Mouse (Mus musculus) liver, embryonic 13.5 days (tissue): ENCODE data around the gene Nes. TPM values are rescaled to one million over a fixed set of nuclear protein-coding genes. Genes with fewer than 3 reads are reported as not detected.
A peak's percentile ranks its signal among the peaks of the same experiment; 100 is the strongest.

Experiments used
- ATAC-seq: fragments of 200-750 bp; cut with Nextera tagmentation; 2 replicates; pipeline ENCODE4 v1.8.0; 2017; ENCODE audit warnings: low read depth, mild to moderate bottlenecking, moderate number of reproducible peaks, moderate library complexity
- DNase-seq: peaks from one replicate; pipeline ENCODE4 v3.0.0; 2022
- H3K27ac ChIP-seq: fragments of 300-500 bp; sonication (generic); 2 replicates; pipeline ENCODE4 v1.5.1; 2015; ENCODE audit warnings: moderate library complexity, mild to moderate bottlenecking, inconsistent platforms
- H3K27me3 ChIP-seq: fragments of 300-500 bp; sonication (generic); 2 replicates; pipeline ENCODE4 v1.6.1; 2015; ENCODE audit warnings: mild to moderate bottlenecking, inconsistent platforms
- H3K36me3 ChIP-seq: fragments of 300-500 bp; sonication (generic); 2 replicates; pipeline ENCODE4 v1.6.1; 2015; ENCODE audit warnings: mild to moderate bottlenecking, inconsistent platforms
- H3K4me1 ChIP-seq: fragments of 300-500 bp; sonication (generic); replicated peaks from 2 replicates; pipeline ENCODE4 v1.6.1; 2015; ENCODE audit warnings: inconsistent platforms
- H3K4me2 ChIP-seq: fragments of 300-500 bp; sonication (generic); 2 replicates; pipeline ENCODE4 v1.6.1; 2015; ENCODE audit warnings: inconsistent platforms, mild to moderate bottlenecking, moderate library complexity
- H3K4me3 ChIP-seq: fragments of 300-500 bp; sonication (generic); replicated peaks from 2 replicates; pipeline ENCODE4 v1.5.1; 2015; ENCODE audit warnings: mild to moderate bottlenecking, inconsistent platforms
- H3K9ac ChIP-seq: fragments of 300-500 bp; sonication (generic); 2 replicates; pipeline ENCODE4 v1.6.1; 2015; ENCODE audit warnings: mild to moderate bottlenecking, inconsistent platforms
- H3K9me3 ChIP-seq: fragments of 300-500 bp; sonication (generic); replicated peaks from 2 replicates; pipeline ENCODE4 v1.6.1; 2016; ENCODE audit warnings: inconsistent platforms
- WGBS: fragments of 180-500 bp; shearing (Covaris S2); methylation state at CpG from one replicate; pipeline ENCODE4 v1.1.7; 2015; ENCODE audit not compliant: insufficient replicate concordance; 5-methylcytosine and 5-hydroxymethylcytosine counted together
- polyA plus RNA-seq: library from polyadenylated mRNA; unstranded; fragments of >200 nt; fragmentation: Nextera tagmentation; extraction: Ambion mirVana; gene quantifications from 2 replicates; pipeline ENCODE4 v1.2.1, GENCODE M21; 2015

Nes gene
- polyA plus RNA-seq, 1 experiment from 2014 or later, result 2.8 TPM

DNA sequence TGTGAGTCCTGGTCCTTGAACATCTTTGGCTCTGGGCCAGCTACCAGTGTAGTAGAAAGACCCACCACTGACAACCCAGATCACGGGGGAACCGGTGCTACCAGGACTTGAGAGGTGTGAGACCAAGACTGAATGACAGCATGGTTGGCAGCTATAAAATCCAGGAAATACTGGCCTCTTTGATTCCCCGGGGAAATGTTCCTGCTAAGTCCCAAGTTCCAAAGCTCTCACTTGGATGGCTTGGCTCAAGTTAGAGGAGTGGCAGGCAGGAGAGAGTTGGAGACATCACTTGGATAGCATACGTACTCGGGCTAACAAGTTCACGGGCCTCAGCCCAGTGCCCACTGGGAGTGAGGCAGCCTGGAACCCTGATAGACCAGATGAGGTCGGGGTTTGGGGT, 27.3 kb upstream of the Nes start:
- no peak overlapping the region for H3K9ac ChIP-seq
- H3K36me3 ChIP-seq, result peaks cover 42% of the 10 kb centered on the region
- peaks cover 17% of the 10 kb centered on the region for H3K4me1 ChIP-seq
- no peak overlapping the region for H3K4me2 ChIP-seq
- ATAC-seq, result no peak
- 75% methylated on average over 7 of the region's 7 CpGs for WGBS
- peaks cover 45% of the 10 kb centered on the region for H3K27me3 ChIP-seq
- no peak overlapping the region for H3K27ac ChIP-seq
- no peak overlapping the region for H3K4me3 ChIP-seq
- no peak for DNase-seq
- no peaks in the 10 kb centered on the region for H3K9me3 ChIP-seq

DNA sequence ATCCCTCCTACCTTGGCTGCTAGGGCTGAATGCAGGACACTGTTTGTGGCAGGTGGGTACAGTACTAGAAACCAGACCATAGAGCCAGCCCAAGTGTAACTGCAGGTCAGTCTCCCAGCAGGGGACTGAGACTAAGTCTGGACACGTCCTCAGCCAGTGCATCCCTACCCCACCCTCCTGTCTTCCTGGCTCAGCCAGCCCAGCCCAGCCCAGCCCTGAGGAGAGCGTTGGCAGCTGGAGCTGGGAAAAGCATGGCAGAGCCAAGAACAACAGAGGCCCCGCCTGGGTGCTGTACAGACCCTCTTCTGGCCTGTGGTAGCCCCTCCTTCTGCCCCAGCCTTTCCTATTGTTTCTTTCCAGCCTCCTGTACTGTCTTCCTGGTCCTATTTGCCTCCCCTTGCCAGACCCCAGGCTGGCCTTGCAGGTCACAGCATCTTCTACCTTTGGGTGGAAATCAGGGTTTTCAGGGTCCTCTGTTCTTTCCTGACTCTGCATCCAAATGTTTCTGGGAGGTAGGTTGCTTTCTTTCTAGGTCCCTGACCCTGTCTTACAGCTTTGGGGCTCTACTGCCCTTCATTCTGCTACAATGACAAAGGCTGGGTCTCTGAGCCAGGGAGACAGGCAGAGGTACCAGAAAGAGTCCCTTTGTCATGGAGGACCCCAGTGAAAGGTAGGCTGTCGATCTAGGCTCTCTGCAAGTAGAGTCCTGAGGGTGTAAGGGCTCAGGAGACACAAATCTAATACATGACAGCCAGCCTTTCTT, 25.9 kb upstream of the Nes start:
- ATAC-seq (no peak), DNase-seq (no peak)
- H3K36me3 ChIP-seq, result peaks cover 28% of the 10 kb centered on the region
- no peak overlapping the region for H3K27ac ChIP-seq
- peaks cover 59% of the 10 kb centered on the region for H3K27me3 ChIP-seq
- peaks cover 28% of the 10 kb centered on the region for H3K4me1 ChIP-seq
- H3K9ac ChIP-seq, result no peak overlapping the region
- no peak overlapping the region for H3K4me2 ChIP-seq
- no peak overlapping the region for H3K4me3 ChIP-seq
- no peaks in the 10 kb centered on the region for H3K9me3 ChIP-seq
- 47% methylated on average over 4 of the region's 4 CpGs for WGBS

DNA sequence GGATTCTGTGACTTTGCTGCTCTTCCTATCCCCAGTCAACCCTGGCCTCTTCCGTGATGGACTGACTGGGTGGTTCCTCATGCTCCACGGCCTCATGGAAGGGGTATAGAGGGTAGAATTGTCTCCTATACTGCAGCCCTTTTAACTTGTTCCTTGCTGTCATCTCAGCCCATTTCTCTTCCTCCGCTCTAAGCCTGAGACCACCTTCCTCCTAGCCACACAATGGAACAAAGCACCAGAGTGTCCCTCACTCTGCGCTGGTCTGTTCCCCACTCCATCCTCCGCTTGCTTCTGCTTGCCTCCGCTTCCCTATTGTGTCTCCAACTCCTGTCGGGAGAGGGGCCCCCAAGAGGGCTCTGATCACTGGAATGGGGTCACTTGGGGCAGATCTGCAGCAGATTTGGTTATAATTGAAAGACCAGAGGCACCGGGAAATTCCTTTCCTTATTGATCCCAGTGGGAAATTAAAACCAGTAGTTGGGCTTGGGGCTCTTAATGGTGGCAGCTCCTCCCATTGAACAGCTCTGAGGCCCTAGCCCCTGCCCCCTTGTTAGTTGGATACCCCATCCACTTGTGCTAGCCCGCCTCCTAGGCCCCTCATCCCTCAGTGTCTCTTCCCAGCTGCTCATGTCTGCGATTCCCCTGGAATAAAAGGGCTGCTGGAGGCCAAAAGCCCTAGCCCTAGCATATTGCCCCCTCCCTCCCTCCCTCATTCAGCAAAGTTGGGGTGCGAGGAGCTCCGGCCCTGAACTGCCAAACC, 24.9 kb upstream of the Nes start:
- Histone ChIP-seq H3K4me3 (no peak overlapping the region), H3K9me3 (no peaks in the 10 kb centered on the region), H3K27ac (no peak overlapping the region), H3K36me3 (peaks cover 19% of the 10 kb centered on the region), H3K9ac (no peak overlapping the region), H3K4me1 (peaks cover 32% of the 10 kb centered on the region), H3K27me3 (peaks cover 69% of the 10 kb centered on the region), H3K4me2 (no peak overlapping the region)
- DNase-seq (no peak), ATAC-seq (no peak)
- 29% methylated on average over 12 of the region's 12 CpGs for WGBS

DNA sequence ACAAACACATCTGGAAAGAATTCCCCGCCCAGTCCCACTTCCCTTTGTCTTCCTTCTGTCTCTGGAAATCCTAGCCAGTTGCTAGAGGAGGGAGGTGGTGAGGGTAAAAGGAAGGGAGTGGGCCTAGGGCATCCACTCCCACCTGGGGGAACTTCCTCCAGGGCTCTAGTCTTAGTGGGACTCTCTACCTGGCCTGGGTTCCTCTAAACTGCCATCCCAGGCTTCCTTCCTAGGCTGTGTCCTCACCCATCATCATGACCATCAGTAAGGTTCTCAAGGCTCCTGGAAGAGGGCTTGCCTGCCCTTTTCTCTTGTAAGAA, 24.4 kb upstream of the Nes start:
- WGBS, result 38% methylated on average over 1 of the region's 1 CpGs

DNA sequence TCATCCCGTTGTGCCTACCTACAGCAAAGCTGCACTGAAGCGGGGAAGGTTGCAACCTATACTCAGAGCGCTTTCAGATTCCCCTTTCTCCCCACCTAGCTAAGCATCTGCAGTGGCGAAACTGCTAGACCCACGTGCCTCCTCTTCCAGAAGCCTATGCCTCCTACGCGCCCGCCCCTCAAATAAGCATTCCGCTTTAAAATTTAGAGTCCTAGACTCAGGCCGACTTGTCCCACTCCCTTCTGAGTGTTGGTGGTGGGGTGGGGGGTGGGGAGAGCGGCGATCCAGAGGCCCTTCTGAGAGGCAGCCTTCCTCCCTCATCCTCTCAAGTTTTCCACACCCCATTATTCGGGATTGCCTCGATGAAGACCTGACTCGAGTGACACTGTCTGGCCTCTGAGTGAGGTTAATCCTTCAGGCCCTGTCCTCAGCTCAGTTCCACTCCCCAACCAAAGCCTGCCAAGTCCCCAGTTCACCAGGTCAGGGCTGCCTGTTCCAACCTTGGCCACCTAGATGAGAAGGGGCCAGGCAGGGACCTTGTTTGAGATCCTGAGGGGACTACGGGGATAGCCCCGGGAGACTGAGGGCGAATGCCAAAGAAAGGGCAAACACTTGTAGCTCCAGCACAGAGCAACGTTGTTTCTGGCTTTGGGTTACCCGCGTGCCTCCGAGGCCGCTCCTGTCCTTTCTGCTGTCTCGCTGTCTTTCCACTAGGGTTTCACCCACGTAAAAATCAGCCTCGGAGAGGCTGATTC, 23.6 kb upstream of the Nes start:
- ATAC-seq (no peak), DNase-seq (no peak)
- H3K36me3 ChIP-seq, result peaks cover 7% of the 10 kb centered on the region
- no peak overlapping the region for H3K27ac ChIP-seq
- peaks cover 35% of the 10 kb centered on the region for H3K4me1 ChIP-seq
- H3K4me2 ChIP-seq, result peak overlapping the region; percentile 50
- no peaks in the 10 kb centered on the region for H3K9me3 ChIP-seq
- no peak overlapping the region for H3K9ac ChIP-seq
- H3K27me3 ChIP-seq, result peaks cover 81% of the 10 kb centered on the region
- WGBS, result 4% methylated on average over 26 of the region's 26 CpGs
- peak overlapping the region; percentile 22; the same call in 1 of the 2 replicates for H3K4me3 ChIP-seq

More for the DNA sequence above, 24.4 kb upstream of the Nes start:
- Histone ChIP-seq H3K4me3 (no peak overlapping the region), H3K27me3 (peaks cover 74% of the 10 kb centered on the region), H3K36me3 (peaks cover 14% of the 10 kb centered on the region), H3K4me1 (peaks cover 32% of the 10 kb centered on the region), H3K9ac (no peak overlapping the region), H3K4me2 (no peak overlapping the region), H3K9me3 (no peaks in the 10 kb centered on the region), H3K27ac (no peak overlapping the region)
- no peak for ATAC-seq
- no peak for DNase-seq

DNA sequence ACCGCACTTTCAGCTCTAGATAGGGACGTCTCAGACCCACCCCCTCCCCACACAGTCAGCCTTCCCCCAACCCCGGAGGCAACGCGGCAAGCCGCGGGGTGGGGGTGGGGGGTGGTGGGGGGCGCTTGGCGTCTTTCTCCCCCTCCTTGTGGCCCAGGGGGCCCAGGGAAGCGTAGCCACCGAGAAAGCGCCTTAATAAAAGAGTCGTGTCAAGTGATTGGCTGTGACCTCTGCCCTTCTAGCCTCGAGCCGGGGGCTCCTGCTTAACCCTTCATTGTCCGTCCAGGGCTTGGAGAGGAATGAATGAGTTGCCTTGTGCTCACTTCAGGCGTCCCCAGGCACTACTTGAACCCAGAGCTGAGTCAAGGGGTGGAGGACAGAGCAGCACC, 23.1 kb upstream of the Nes start:
- no peak overlapping the region for H3K9ac ChIP-seq
- peaks cover 87% of the 10 kb centered on the region for H3K27me3 ChIP-seq
- H3K4me3 ChIP-seq, result peak overlapping the region; percentile 22; the same call in 1 of the 2 replicates
- H3K4me1 ChIP-seq, result peaks cover 38% of the 10 kb centered on the region
- DNase-seq (no peak), ATAC-seq (no peak)
- peak overlapping the region; percentile 50 for H3K4me2 ChIP-seq
- no peak overlapping the region for H3K27ac ChIP-seq
- 0% methylated on average over 15 of the region's 17 CpGs for WGBS
- no peaks in the 10 kb centered on the region for H3K9me3 ChIP-seq
- H3K36me3 ChIP-seq, result peaks cover 3% of the 10 kb centered on the region

DNA sequence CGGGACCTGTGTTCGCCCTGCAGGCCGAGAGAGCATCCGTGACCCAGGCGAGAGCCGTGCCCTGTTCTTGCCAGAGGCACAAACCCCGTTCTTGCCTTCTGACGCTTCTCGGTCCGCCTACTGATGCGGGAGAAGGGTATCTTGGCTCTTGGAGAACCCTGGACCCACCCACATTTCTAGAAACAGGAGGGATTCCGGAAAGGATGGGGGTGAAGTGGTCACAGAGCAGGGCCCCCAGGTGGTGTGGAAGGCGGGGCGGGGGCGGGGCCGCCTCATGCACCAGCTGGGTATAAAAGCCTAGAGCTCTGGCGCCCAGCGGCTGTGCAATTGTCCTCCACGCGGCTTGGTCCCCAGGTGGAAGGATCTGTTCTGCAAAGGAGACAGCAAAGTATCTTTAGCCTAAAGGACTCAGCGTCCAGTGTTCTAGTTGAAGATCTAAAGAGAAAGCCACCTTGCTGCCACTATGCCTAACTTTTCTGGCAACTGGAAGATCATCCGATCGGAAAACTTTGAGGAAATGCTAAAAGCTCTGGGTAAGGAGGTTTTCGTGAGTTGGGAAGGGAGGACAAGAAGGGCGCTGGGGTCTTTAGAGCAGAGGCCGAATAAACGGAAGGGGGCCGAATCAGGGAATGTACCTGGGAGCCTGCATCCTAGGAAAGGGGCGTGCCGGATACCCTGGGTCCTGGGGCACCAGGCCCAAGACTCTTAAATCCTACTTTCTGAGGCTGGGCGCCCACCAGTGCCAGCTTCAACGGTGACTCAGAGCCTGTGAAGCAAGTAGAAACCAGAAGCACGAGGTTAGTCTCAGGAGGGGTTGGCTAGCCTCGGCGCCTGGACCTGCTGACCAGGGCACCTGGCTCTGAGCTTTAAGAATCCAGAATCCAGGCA, 22.3 kb upstream of the Nes start, which contains the start of gene Crabp2:
Crabp2 (plus strand) TSS at position 289 of the 888 bp plus-strand sequence.
- 4% methylated on average over 35 of the region's 35 CpGs for WGBS
- H3K9ac ChIP-seq, result no peak within 1 kb of the TSS
- no peaks in the 10 kb centered on the region for H3K36me3 ChIP-seq
- H3K4me3 ChIP-seq, result peak within 1 kb of the TSS; percentile 22
- no peaks in the 10 kb centered on the region for H3K9me3 ChIP-seq
- peak within 1 kb of the TSS; percentile 50 for H3K4me2 ChIP-seq
- DNase-seq (no peak), ATAC-seq (no peak)
- peaks cover 38% of the 10 kb centered on the region for H3K4me1 ChIP-seq
- peaks cover 95% of the 10 kb centered on the region for H3K27me3 ChIP-seq
- no peak within 1 kb of the TSS for H3K27ac ChIP-seq

DNA sequence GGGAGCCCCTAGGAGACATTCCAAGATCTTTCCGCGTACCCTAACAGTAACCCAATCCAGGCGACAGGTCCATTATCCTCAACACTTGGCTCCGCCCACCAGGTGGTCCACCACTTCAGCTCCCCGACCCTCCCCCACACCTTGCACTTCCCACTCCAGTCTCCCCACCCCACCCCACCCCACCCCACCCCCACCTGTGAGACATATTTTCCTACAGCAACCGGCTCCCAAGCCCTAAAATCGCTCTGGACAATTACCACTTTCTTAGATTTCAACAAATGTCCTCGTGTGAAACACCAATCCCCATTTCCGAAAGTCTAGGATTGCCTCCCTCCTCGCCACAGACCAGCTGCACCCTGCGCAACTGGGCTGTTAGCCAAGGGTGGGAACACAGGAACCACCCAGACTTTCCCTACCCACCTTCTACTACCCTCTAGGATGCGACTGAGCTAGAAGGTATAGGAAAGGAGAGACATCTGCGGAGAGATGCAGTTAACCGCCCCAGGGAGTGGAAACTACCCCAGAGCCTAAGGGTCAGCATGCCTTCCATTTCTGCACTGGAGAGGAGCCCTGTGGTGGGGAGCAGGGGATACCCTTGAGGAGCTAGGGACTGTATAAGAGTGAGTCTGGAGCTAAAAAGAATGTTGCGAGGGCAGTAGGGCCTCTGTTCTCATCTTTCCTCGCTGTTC, 21.5 kb upstream of the Nes start:
- Histone ChIP-seq H3K27ac (no peak overlapping the region), H3K27me3 (peaks cover 100% of the 10 kb centered on the region), H3K36me3 (no peaks in the 10 kb centered on the region), H3K9me3 (no peaks in the 10 kb centered on the region), H3K9ac (no peak overlapping the region), H3K4me1 (peaks cover 38% of the 10 kb centered on the region), H3K4me3 (no peak overlapping the region), H3K4me2 (no peak overlapping the region)
- DNase-seq (no peak), ATAC-seq (no peak)
- 12% methylated on average over 16 of the region's 16 CpGs for WGBS

DNA sequence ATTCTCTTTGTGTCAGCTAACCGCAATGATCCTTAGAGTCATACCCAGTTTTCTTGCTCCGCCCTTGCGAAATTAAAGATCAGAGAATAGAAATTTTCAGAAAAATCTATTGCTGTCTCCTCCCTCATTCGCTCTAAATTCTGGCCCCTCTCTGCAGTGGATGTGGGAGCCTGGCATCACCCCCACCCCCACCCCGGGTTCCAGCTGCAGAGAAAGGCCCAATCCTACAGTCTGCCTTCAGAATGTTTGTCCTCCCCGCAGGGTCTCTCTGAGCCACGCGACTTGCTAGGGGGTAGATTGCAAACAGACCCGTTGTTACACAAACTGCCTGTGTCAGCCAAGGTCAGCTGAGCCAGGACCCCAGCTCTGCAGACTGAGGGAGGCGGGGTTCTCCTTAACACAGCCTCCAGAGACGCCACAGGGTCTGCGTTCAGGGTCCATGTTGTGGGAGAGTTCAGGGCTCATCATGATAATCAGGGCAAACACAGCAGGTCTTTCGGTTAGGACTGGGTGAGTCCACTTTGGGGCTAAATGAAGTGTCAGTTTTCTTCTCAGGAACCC, 20.8 kb upstream of the Nes start:
- no peak for ATAC-seq
- peaks cover 38% of the 10 kb centered on the region for H3K4me1 ChIP-seq
- H3K4me3 ChIP-seq, result no peak overlapping the region
- H3K9me3 ChIP-seq, result no peaks in the 10 kb centered on the region
- H3K27ac ChIP-seq, result no peak overlapping the region
- no peak for DNase-seq
- H3K4me2 ChIP-seq, result 0 out of 2 replicates have a peak overlapping the region, but pooled peaks have one; percentile 4
- H3K9ac ChIP-seq, result no peak overlapping the region
- no peaks in the 10 kb centered on the region for H3K36me3 ChIP-seq
- peaks cover 100% of the 10 kb centered on the region for H3K27me3 ChIP-seq
- WGBS, result 9% methylated on average over 13 of the region's 13 CpGs

DNA sequence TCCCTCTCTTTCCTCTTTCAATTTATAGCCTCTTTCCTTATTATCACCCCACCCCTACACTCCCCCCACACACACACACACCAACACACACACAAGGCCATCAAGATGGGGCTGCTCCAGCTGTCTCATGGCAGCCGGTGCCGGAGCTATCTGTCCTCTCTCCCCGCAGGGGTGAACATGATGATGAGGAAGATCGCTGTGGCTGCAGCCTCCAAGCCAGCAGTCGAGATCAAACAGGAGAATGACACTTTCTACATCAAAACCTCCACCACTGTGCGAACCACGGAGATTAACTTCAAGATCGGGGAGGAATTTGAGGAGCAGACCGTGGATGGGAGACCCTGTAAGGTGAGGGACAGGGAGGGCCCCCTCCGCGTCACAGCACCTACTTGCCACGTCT, 18.9 kb upstream of the Nes start:
- WGBS, result 13% methylated on average over 12 of the region's 12 CpGs
- peaks cover 97% of the 10 kb centered on the region for H3K27me3 ChIP-seq
- H3K4me2 ChIP-seq, result peak overlapping the region; percentile 35
- H3K9me3 ChIP-seq, result no peaks in the 10 kb centered on the region
- H3K27ac ChIP-seq, result no peak overlapping the region
- no peak overlapping the region for H3K9ac ChIP-seq
- peaks cover 37% of the 10 kb centered on the region for H3K4me1 ChIP-seq
- ATAC-seq (no peak), DNase-seq (no peak)
- no peaks in the 10 kb centered on the region for H3K36me3 ChIP-seq
- H3K4me3 ChIP-seq, result no peak overlapping the region
